Mouse (Mus musculus): ENCODE results near the gene Foxp1.

The Foxp1 gene

GRCm38 (mm10) chr6:99440606-99441005, 81.9 kb downstream of the Foxp1 start:
- in situ Hi-C loops (cut with MboI), result no loop called here

GRCm38 (mm10) chr6:99439878-99440361, 82.6 kb downstream of the Foxp1 start:
- in situ Hi-C loops (cut with MboI), result no loop called here

GRCm38 (mm10) chr6:99439214-99439877, 83.2 kb downstream of the Foxp1 start:
- in situ Hi-C loops (cut with MboI), result no loop called here

- in situ Hi-C loops (cut with MboI), result no loop called here
Measured at GRCm38 (mm10) chr6:99436371-99436770, 86.2 kb downstream of the Foxp1 start.

- in situ Hi-C loops (cut with MboI), result no loop called here
Measured at GRCm38 (mm10) chr6:99435140-99435539, 87.4 kb downstream of the Foxp1 start.

GRCm38 (mm10) chr6:99433006-99433405, 89.5 kb downstream of the Foxp1 start:
- in situ Hi-C loops (cut with MboI), result no loop called here

- in situ Hi-C loops (cut with MboI), result no loop called here
Measured at GRCm38 (mm10) chr6:99431941-99432340, 90.6 kb downstream of the Foxp1 start.

GRCm38 (mm10) chr6:99430560-99430959, 92.0 kb downstream of the Foxp1 start:
- in situ Hi-C loops (cut with MboI), result no loop called here

GRCm38 (mm10) chr6:99429378-99430131, 93.0 kb downstream of the Foxp1 start:
- in situ Hi-C loops (cut with MboI), result no loop called here

GRCm38 (mm10) chr6:99428961-99429360, 93.6 kb downstream of the Foxp1 start:
- in situ Hi-C loops (cut with MboI), result no loop called here

- in situ Hi-C loops (cut with MboI), result no loop called here
Measured at GRCm38 (mm10) chr6:99427301-99427700, 95.2 kb downstream of the Foxp1 start.

- in situ Hi-C loops (cut with MboI), result no loop called here
Measured at GRCm38 (mm10) chr6:99425044-99425443, 97.5 kb downstream of the Foxp1 start.

- in situ Hi-C loops (cut with MboI), result no loop called here
Measured at GRCm38 (mm10) chr6:99420666-99421065, 101.9 kb downstream of the Foxp1 start.

GRCm38 (mm10) chr6:99412598-99412997, 109.9 kb downstream of the Foxp1 start:
- in situ Hi-C loops (cut with MboI), result no loop called here

GRCm38 (mm10) chr6:99409602-99410001, 112.9 kb downstream of the Foxp1 start:
- in situ Hi-C loops (cut with MboI), result no loop called here

- in situ Hi-C loops (cut with MboI), result no loop called here
Measured at GRCm38 (mm10) chr6:99408880-99409279, 113.6 kb downstream of the Foxp1 start.

GRCm38 (mm10) chr6:99403755-99404390, 118.6 kb downstream of the Foxp1 start:
- in situ Hi-C loops (cut with MboI), result no loop called here

GRCm38 (mm10) chr6:99402941-99403340, 119.6 kb downstream of the Foxp1 start:
- in situ Hi-C loops (cut with MboI), result no loop called here

GRCm38 (mm10) chr6:99402370-99402769, 120.2 kb downstream of the Foxp1 start:
- in situ Hi-C loops (cut with MboI), result no loop called here

- in situ Hi-C loops (cut with MboI), result no loop called here
Measured at GRCm38 (mm10) chr6:99401801-99402200, 120.7 kb downstream of the Foxp1 start.

GRCm38 (mm10) chr6:99401211-99401610, 121.3 kb downstream of the Foxp1 start:
- in situ Hi-C loops (cut with MboI), result no loop called here

- in situ Hi-C loops (cut with MboI), result no loop called here
Measured at GRCm38 (mm10) chr6:99395745-99396144, 126.8 kb downstream of the Foxp1 start.

GRCm38 (mm10) chr6:99394801-99395200, 127.7 kb downstream of the Foxp1 start:
- in situ Hi-C loops (cut with MboI), result no loop called here

All from mature B cell (primary cell).